Mouse (Mus musculus): ENCODE measurements around the gene Gm15262.
"Not testable (repeated sequence)": the region's sequence is repeated elsewhere in the genome, so short reads cannot be mapped to it uniquely, and the experiment has no call there.

The Gm15262 gene

DNA sequence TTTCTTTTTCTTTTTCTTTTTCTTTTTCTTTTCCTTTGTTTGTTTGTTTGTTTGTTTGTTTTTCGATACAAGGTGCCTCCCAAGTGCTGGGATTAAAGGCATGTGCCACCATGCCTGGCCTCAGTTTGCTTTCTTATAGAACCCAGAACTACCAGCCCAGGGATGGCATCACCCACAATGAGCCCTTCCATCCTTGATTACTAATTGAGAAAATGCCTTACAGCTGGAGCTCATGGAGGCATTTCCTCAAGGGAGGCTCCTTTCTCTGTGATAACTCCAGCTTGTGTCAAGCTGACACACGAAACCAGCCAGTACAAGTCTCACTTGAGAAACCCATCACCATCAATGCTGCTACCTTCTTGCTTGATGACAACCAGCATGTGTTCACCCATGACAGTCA lies at the start of gene Gm15262:
Gm15262 (plus strand) TSS at position 301 of the 400 bp plus-strand sequence.
- in situ Hi-C loops (cut with MseI, MboI), result not testable (repeated sequence)

GRCm38 (mm10) chrX:161308131-161308530 lies 20.9 kb downstream of the Gm15262 start:
- in situ Hi-C loops (cut with MseI, MboI), result no loop called here

DNA sequence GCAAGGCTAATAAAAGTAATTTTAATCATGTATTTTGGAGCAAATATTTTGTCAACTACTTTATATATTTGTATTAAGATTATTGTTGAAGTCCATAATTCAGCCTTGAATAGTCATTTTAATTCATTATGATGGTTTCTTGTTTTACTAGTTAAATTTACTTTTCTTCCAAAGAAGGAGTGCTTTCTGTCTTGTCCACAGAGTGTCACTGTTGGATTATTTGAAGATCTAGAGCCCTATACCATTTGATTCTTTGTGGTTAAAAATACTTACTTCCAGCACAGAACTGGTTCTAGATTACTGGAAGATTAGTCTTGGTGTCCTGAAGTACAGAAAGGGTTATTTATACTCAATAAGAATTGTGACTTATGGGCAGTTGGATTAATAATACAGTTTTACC lies 29.2 kb downstream of the Gm15262 start:
- in situ Hi-C loops (cut with MseI, MboI), result no loop called here

- in situ Hi-C loops (cut with MseI, MboI), result no loop called here
These were observed 83.7 kb downstream of the Gm15262 start for GRCm38 (mm10) chrX:161370927-161371326.

DNA sequence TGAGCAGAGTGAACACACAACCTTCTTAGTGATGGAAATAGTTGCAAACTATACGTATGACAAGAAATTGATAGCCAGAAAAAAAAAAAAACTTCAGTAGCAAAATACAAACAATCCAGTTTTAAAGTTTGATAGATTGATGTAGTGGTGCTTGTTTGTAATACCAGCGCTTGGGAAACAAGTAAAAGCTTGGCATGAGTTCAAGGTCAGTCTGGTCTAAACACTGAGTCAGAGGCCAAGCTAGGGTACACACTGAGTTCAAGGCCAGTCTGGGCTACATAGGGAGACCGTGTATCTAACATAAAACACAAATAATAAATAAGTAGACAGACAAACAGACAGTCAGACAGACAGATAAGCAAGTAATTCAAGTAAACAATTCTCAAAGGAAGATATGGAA lies 84.2 kb downstream of the Gm15262 start:
- in situ Hi-C loops (cut with MseI, MboI), result no loop called here

DNA sequence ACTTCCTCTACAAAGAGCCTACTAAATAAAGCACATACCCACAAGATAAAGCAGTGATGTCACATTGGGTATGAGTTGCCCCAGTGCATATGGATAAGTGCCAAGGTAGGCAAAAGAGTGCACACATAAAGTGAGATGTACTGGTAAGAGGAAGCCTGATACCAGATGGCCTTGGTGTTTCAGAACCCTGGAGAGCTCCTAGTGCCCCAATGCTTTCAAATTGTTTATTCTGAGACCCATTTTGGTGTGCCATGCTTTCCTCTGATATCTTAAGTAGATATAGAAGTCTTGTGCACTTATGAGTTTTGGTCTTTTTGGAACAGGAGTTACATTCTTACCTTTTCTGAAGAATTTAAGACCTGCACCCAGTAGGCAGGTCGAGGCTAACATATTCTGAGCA lies 88.3 kb downstream of the Gm15262 start:
- in situ Hi-C loops (cut with MseI, MboI), result no loop called here

DNA sequence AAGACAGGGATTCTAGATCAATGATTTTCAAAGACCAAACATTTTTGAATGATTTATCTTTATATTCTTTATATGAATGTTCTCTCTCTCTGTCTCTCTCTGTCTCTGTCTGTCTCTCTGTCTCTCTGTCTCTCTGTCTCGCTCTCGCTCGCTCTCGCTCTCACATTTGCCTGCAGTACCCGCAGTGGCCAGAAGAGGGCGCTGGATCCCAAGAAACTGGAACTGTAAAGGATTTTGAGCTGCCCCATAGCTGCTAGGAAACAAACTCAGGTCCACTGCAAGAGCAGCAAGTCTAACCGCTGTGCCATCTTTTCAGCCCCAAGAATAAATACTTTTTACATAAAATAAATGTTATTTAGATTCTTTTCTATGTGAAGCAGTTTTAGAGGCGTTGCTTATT lies 98.5 kb downstream of the Gm15262 start:
- in situ Hi-C loops (cut with MseI, MboI), result no loop called here

GRCm38 (mm10) chrX:161387942-161388341 lies 100.7 kb downstream of the Gm15262 start:
- in situ Hi-C loops (cut with MseI, MboI), result no loop called here

DNA sequence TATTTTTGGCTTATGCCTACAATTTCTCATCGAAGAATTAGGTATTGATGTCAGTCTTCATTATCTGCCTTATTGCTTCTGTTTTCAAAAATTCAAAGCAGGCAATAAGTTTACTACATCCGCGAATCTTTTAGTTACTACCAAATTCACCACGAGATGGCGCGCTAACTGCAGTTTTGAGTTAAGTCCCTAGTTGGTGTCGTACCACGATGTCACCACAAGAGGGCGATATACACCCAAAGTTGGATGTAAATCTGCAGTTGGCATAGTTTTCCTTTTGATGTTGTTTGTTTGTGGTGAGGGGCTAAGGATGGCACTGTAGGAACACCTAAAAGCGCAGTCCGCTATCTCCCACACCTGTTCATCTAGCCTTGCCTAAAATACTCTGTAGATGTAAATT lies 111.9 kb downstream of the Gm15262 start:
- in situ Hi-C loops (cut with MseI, MboI), result loop anchor here (10.0 kb wide), 1 partner anchor 426 kb away; no protein-coding TSS in a partner anchor

DNA sequence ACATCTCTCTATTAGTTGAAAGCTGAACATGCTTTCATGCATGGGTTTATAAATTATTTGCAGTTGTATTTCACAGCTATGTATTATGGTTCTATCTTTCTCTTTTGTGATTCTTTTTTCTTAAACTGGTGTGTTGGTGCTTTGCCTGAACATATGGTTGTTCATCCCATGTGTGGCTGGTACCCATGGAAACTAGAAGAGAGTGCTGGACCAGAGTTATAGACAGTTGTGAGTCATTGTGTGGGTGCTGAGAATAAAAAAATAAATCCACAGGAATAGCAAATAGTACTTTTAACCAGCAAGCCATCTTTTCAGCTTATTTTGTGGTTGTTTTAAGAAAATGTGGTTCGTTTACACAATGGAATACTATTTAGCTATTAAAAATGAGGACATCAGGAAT lies 123.9 kb downstream of the Gm15262 start:
- in situ Hi-C loops (cut with MseI, MboI), result no loop called here

Measured in mouse trophoblast stem cell (cell line).